Mouse (Mus musculus): ENCODE data around the gene Tctex1d2. TPM values are rescaled to one million over a fixed set of nuclear protein-coding genes. Genes with fewer than 3 reads are reported as not detected.

Tctex1d2 gene
- total and polyA plus RNA-seq, 3 experiments = not detected

DNA sequence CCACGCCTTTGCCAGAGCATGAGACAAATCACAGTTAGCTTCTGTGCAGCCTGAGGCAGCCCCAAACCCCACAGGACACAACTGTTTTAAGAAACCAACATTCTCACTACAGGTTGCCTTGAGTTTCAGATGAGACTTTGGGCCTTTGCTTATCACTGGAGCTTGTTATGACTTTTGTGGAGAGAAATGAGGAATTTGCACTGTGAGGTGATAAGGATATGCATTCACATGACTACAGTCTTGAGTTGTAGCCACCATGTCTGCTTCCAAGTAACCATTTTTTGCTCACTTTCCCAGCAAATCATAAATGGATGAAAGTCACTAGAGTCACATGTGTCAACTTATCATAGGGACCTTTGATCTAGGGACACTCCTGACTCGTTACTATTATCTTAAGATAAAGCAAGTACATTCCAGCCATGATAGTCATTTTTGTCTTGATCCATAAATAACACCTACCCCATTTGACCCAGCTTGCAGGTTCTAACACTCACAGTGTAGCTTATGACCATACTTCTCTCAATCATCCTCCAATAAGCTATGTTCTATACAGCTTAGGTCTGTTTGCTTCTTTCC, 27.1 kb downstream of the Tctex1d2 start:
- Histone ChIP-seq H3K9ac (ENCODE audit: insufficient read depth, low read depth) (no peak overlapping the region), H3K4me1 (ENCODE audit: control insufficient read depth in 1 of 2, insufficient read depth in 2 of 2) (peaks cover 0 to 6% of the 10 kb centered on the region in 2 experiments; a peak in 1 of 4 replicates), H3K4me2 (ENCODE audit: insufficient read depth, low read depth, poor library complexity, severe bottlenecking) (no peak overlapping the region), H3K36me3 (replicated peaks in 1 of 2; ENCODE audit: control insufficient read depth in 1 of 2, insufficient read depth in 1 of 2, low read length in 1 of 2) (peaks cover 1 to 7% of the 10 kb centered on the region in 2 experiments), H3K4me3 (replicated peaks in 1 of 3; ENCODE audit: low read depth in 2 of 3, low read length in 2 of 3, poor library complexity in 1 of 3) (no peak overlapping the region), H3K79me2 (replicated peaks; ENCODE audit: control insufficient read depth, extremely low read depth, insufficient read depth, poor library complexity, severe bottlenecking) (no peaks in the 10 kb centered on the region), H3K27me3 (replicated peaks) (no peaks in the 10 kb centered on the region), H3K9me3 (replicated peaks; ENCODE audit: low read length) (no peaks in the 10 kb centered on the region), H3K27ac (ENCODE audit: insufficient read depth, low read depth) (no peak overlapping the region)
- in situ Hi-C loops (cut with MboI; ENCODE audit: low pct_ligation_motif_present, low pct_unique_long_range_greater_than_20kb, low sequenced_read_pairs) = no loop called here
- dilution Hi-C loops (cut with MboI; ENCODE audit: extremely low pct_ligation_motif_present, extremely low pct_unique_long_range_greater_than_20kb, low sequenced_read_pairs) = no loop called here
- TF ChIP-seq PAX5 (IDR thresholded peaks at IDR 0.05; ENCODE audit: low read length) (no peak), RCOR1 (conservative IDR thresholded peaks at IDR 0.05; ENCODE audit: low read depth, low read length) (no peak), JUND (conservative IDR thresholded peaks at IDR 0.05; ENCODE audit: low read depth, low read length) (no peak), UBTF (IDR thresholded peaks at IDR 0.05; ENCODE audit: low read depth, low read length) (no peak), CTCF (conservative IDR thresholded peaks at IDR 0.05 in 1 of 2, IDR thresholded peaks at IDR 0.05 in 1 of 2; ENCODE audit: low read depth in 2 of 2, low read length in 2 of 2) (no peak), CHD1 (IDR thresholded peaks at IDR 0.05; ENCODE audit: low read depth, low read length) (no peak), CHD2 (IDR thresholded peaks at IDR 0.05; ENCODE audit: low read length) (no peak), POLR2A (IDR thresholded peaks at IDR 0.05; ENCODE audit: low read depth, low read length) (no peak), ZKSCAN1 (IDR thresholded peaks at IDR 0.05; ENCODE audit: borderline replicate concordance, low read depth, low read length) (no peak), SIN3A (IDR thresholded peaks at IDR 0.05; ENCODE audit: low read length) (no peak), POLR2AphosphoS2 (IDR thresholded peaks at IDR 0.05; ENCODE audit: low read depth, low read length) (no peak), BHLHE40 (IDR thresholded peaks at IDR 0.05; ENCODE audit: low read depth, low read length) (no peak)
- no peak for DNase-seq (ENCODE audit: extremely low read depth)

DNA sequence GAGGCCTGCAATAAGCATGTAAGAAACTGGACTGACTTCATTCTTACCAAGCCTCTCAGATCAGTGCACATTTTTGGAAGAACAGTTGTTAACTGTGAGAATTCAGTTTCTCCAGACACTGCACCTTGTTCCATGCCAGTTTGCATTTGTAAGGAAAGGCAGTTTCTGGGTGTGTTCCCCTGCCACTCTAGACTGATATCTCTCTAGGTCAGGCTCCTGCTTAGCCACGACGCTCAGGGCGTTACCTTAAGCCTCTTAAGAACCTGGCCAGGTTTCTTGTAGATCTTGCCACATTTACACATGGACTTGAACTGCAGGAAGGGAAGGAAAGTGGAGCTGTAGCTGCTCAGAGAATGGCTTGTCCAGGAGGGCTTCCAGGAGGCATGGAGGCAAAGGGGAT, 30.2 kb downstream of the Tctex1d2 start:
- Histone ChIP-seq H3K9me3 (replicated peaks; ENCODE audit: low read length) (no peaks in the 10 kb centered on the region), H3K27ac (ENCODE audit: insufficient read depth, low read depth) (no peak overlapping the region), H3K79me2 (replicated peaks; ENCODE audit: control insufficient read depth, extremely low read depth, insufficient read depth, poor library complexity, severe bottlenecking) (no peaks in the 10 kb centered on the region), H3K4me2 (ENCODE audit: insufficient read depth, low read depth, poor library complexity, severe bottlenecking) (no peak overlapping the region), H3K27me3 (replicated peaks) (no peaks in the 10 kb centered on the region), H3K36me3 (replicated peaks in 1 of 2; ENCODE audit: control insufficient read depth in 1 of 2, insufficient read depth in 1 of 2, low read length in 1 of 2) (peaks cover 5 to 26% of the 10 kb centered on the region in 2 experiments), H3K9ac (ENCODE audit: insufficient read depth, low read depth) (no peak overlapping the region), H3K4me1 (ENCODE audit: control insufficient read depth in 1 of 2, insufficient read depth in 2 of 2) (peaks cover 0 to 6% of the 10 kb centered on the region in 2 experiments; a peak in 1 of 4 replicates), H3K4me3 (replicated peaks in 1 of 3; ENCODE audit: low read depth in 2 of 3, low read length in 2 of 3, poor library complexity in 1 of 3) (no peak overlapping the region)
- in situ Hi-C loops (cut with MboI; ENCODE audit: low pct_ligation_motif_present, low pct_unique_long_range_greater_than_20kb, low sequenced_read_pairs) (loop anchor here (25.0 kb wide), 1 partner anchor 187 kb away; the partner anchor contains the start of gene Smco1), dilution Hi-C loops (cut with MboI; ENCODE audit: extremely low pct_ligation_motif_present, extremely low pct_unique_long_range_greater_than_20kb, low sequenced_read_pairs) (no loop called here)
- TF ChIP-seq ELF1 (IDR thresholded peaks at IDR 0.05; ENCODE audit: low read depth, low read length) (no peak), ZKSCAN1 (IDR thresholded peaks at IDR 0.05; ENCODE audit: borderline replicate concordance, low read depth, low read length) (no peak), MEF2A (IDR thresholded peaks at IDR 0.05; ENCODE audit: borderline replicate concordance, low read depth, low read length) (no peak), RCOR1 (conservative IDR thresholded peaks at IDR 0.05; ENCODE audit: low read depth, low read length) (no peak), E2F4 (IDR thresholded peaks at IDR 0.05; ENCODE audit: insufficient replicate concordance, low read depth, low read length) (no peak), PAX5 (IDR thresholded peaks at IDR 0.05; ENCODE audit: low read length) (no peak), HCFC1 (IDR thresholded peaks at IDR 0.05; ENCODE audit: low read depth, low read length) (no peak), MAZ (IDR thresholded peaks at IDR 0.05; ENCODE audit: low read depth, low read length) (no peak)
- no peak for DNase-seq (ENCODE audit: extremely low read depth)
